Mouse (Mus musculus) G1E (cell line): ENCODE data around the gene Mybbp1a. TPM values are rescaled to one million over a fixed set of nuclear protein-coding genes. Genes with fewer than 3 reads are reported as not detected.

Experiments used
- ATAC-seq: 2 replicates; pipeline ENCODE4 v1.8.0; 2016; ENCODE audit warnings: mild to moderate bottlenecking; ENCODE audit not compliant: insufficient number of reproducible peaks, poor library complexity, low FRiP score, severe bottlenecking; ENCODE audit errors: extremely low read depth
- DNase-seq: peaks from one replicate; pipeline ENCODE4 v3.0.0; 2012; ENCODE audit warnings: low spot score
- H3K27me3 ChIP-seq: 2 replicates; pipeline ENCODE4 v1.6.1; 2012; ENCODE audit warnings: mild to moderate bottlenecking, low read length, inconsistent platforms; ENCODE audit not compliant: insufficient read depth
- H3K36me3 ChIP-seq: replicated peaks from 2 replicates; pipeline ENCODE3; 2012; ENCODE audit warnings: mild to moderate bottlenecking, inconsistent platforms
- H3K4me1 ChIP-seq: 2 replicates; pipeline ENCODE4 v1.6.1; 2012; ENCODE audit warnings: low read depth, low read length, inconsistent platforms, mixed read lengths; ENCODE audit not compliant: insufficient read depth
- H3K4me3 ChIP-seq: 2 replicates; pipeline ENCODE4 v1.5.1; 2012; ENCODE audit warnings: low read depth, mild to moderate bottlenecking, inconsistent platforms, low read length, moderate library complexity, mixed read lengths
- H3K9me3 ChIP-seq: replicated peaks from 2 replicates; pipeline ENCODE4 v1.6.1; 2012; ENCODE audit warnings: inconsistent platforms
- CTCF ChIP-seq: IDR thresholded peaks from 2 replicates; pipeline ENCODE4 v1.5.1; 2012; ENCODE audit warnings: low read depth, low read length, inconsistent platforms, mixed read lengths
- GATA1 ChIP-seq: IDR thresholded peaks from 2 replicates; pipeline ENCODE4 v1.6.1; 2012; ENCODE audit warnings: borderline replicate concordance, low read length, inconsistent platforms, mixed read lengths
- GATA2 ChIP-seq: IDR thresholded peaks from 2 replicates; pipeline ENCODE4 v1.6.1; 2012; ENCODE audit warnings: low read depth, low read length, inconsistent platforms, borderline replicate concordance
- POLR2AphosphoS5 ChIP-seq: IDR thresholded peaks from 2 replicates; pipeline ENCODE4 v1.6.1; 2012; ENCODE audit warnings: low read depth, low read length, inconsistent platforms; ENCODE audit not compliant: insufficient replicate concordance
- TAL1 ChIP-seq: conservative IDR thresholded peaks from 2 replicates; pipeline ENCODE4 v1.6.1; 2012; ENCODE audit warnings: low read depth, low read length, inconsistent platforms, mixed read lengths
- polyA plus RNA-seq: library from polyadenylated mRNA; stranded (reverse); fragments of >175 nt; gene quantifications from 2 replicates; pipeline ENCODE4 v1.2.3, GENCODE M21; 2012
- total RNA-seq, 2 experiments: library from RNA; stranded (forward) in 1 of 2; stranded (reverse) in 1 of 2; fragments of 200-1000 nt in 1 of 2; fragments of >200 nt in 1 of 2; fragmentation: Nextera tagmentation in 1 of 2; gene quantifications; 2 replicates each; pipeline ENCODE4 v1.2.3; 2014 to 2017

The Mybbp1a gene
- total and polyA plus RNA-seq, 3 experiments, result 125 to 496 (median 253) TPM

- Histone ChIP-seq H3K27me3 (peaks cover 11% of the 10 kb centered on the region), H3K4me3 (no peak overlapping the region), H3K4me1 (peaks cover 48% of the 10 kb centered on the region), H3K9me3 (no peaks in the 10 kb centered on the region), H3K36me3 (peaks cover 12% of the 10 kb centered on the region)
- TF ChIP-seq CTCF (no peak), TAL1 (no peak), GATA1 (no peak), GATA2 (no peak), POLR2AphosphoS5 (no peak)
- ATAC-seq, result no peak
- no peak for DNase-seq
Measured at GRCm38 (mm10) chr11:72491130-72491960, 50.2 kb downstream of the Mybbp1a start.

- Histone ChIP-seq H3K36me3 (no peaks in the 10 kb centered on the region), H3K9me3 (no peaks in the 10 kb centered on the region), H3K4me1 (peaks cover 23% of the 10 kb centered on the region), H3K27me3 (peaks cover 41% of the 10 kb centered on the region), H3K4me3 (no peak overlapping the region)
- ATAC-seq, result no peak
- TF ChIP-seq GATA1, result no peak
- TF ChIP-seq CTCF, result no peak
- no peak for DNase-seq
Measured at GRCm38 (mm10) chr11:72494046-72494988, 53.2 kb downstream of the Mybbp1a start.

DNA sequence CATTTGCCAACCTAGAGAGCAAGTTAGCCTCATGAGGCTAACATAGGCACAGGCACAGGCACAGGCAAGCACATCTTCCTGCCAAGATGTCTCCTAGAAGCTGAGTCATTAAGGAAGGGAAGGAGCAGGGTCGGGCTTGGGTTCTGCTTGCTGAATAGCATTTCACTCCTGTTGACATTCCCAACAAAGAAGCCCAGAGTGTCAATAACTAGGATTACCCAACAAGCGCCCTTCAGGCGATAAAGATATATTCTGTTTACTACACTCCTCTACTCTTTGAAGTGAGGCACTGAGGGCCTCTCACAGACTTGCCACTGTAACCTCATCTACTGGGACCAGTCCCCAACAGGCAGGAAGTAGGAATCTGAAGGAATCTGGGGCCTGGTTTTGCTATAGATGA lies 54.9 kb downstream of the Mybbp1a start:
- H3K4me3 ChIP-seq, result no peak overlapping the region
- H3K4me1 ChIP-seq, result peaks cover 11% of the 10 kb centered on the region
- H3K27me3 ChIP-seq, result peaks cover 54% of the 10 kb centered on the region
- no peaks in the 10 kb centered on the region for H3K36me3 ChIP-seq
- TF ChIP-seq TAL1, result no peak
- no peak for TF ChIP-seq GATA1
- TF ChIP-seq CTCF, result no peak
- TF ChIP-seq GATA2, result no peak
- ATAC-seq, result no peak
- no peak for DNase-seq
- no peaks in the 10 kb centered on the region for H3K9me3 ChIP-seq

GRCm38 (mm10) chr11:72496775-72497174 lies 55.6 kb downstream of the Mybbp1a start:
- ATAC-seq (no peak), DNase-seq (no peak)
- TF ChIP-seq CTCF, result no peak
- TF ChIP-seq TAL1, result no peak
- TF ChIP-seq POLR2AphosphoS5, result no peak
- TF ChIP-seq GATA2, result no peak
- TF ChIP-seq GATA1, result no peak
- no peaks in the 10 kb centered on the region for H3K36me3 ChIP-seq
- peaks cover 5% of the 10 kb centered on the region; the same call in 1 of the 2 replicates for H3K4me1 ChIP-seq
- no peaks in the 10 kb centered on the region for H3K9me3 ChIP-seq
- peaks cover 59% of the 10 kb centered on the region for H3K27me3 ChIP-seq
- H3K4me3 ChIP-seq, result no peak overlapping the region

- no peaks in the 10 kb centered on the region for H3K9me3 ChIP-seq
- no peaks in the 10 kb centered on the region for H3K4me1 ChIP-seq
- peaks cover 64% of the 10 kb centered on the region for H3K27me3 ChIP-seq
- H3K36me3 ChIP-seq, result no peaks in the 10 kb centered on the region
- no peak for DNase-seq
- no peak for TF ChIP-seq CTCF
- no peak for TF ChIP-seq POLR2AphosphoS5
- no peak for TF ChIP-seq TAL1
- no peak for TF ChIP-seq GATA2
- TF ChIP-seq GATA1, result no peak
- no peak for ATAC-seq
- H3K4me3 ChIP-seq, result no peak overlapping the region
Measured at GRCm38 (mm10) chr11:72497367-72497766, 56.2 kb downstream of the Mybbp1a start.

- TF ChIP-seq CTCF (no peak), GATA2 (no peak), TAL1 (no peak), POLR2AphosphoS5 (no peak), GATA1 (no peak)
- Histone ChIP-seq H3K4me3 (no peak overlapping the region), H3K9me3 (no peaks in the 10 kb centered on the region), H3K36me3 (no peaks in the 10 kb centered on the region), H3K4me1 (no peaks in the 10 kb centered on the region), H3K27me3 (peaks cover 92% of the 10 kb centered on the region)
- ATAC-seq (no peak), DNase-seq (no peak)
Measured at GRCm38 (mm10) chr11:72500139-72500538, 59.0 kb downstream of the Mybbp1a start.

Other genes with a start within 250 kb of the Mybbp1a start
- not detected in 2 replicates for gene Gm43951, start 234.5 kb upstream of the Mybbp1a start, total RNA-seq (2014; fragmentation: Nextera tagmentation)
- 0.58 and 0.76 TPM in 2 replicates for gene Gm43951, start 234.5 kb upstream of the Mybbp1a start, total RNA-seq (2017)
- 0.29 and 0.41 TPM in 2 replicates for gene Gm43951, start 234.5 kb upstream of the Mybbp1a start, polyA plus RNA-seq
- gene 4933427D14Rik, start 233.9 kb upstream of the Mybbp1a start, total RNA-seq (2014; fragmentation: Nextera tagmentation), result 17.0 and 27.7 TPM in 2 replicates
- gene 4933427D14Rik, start 233.9 kb upstream of the Mybbp1a start, total RNA-seq (2017), result 13.7 and 22.4 TPM in 2 replicates
- 2.9 and 4.0 TPM in 2 replicates for gene 4933427D14Rik, start 233.9 kb upstream of the Mybbp1a start, polyA plus RNA-seq
- 112 and 134 TPM in 2 replicates for gene Txndc17, start 233.8 kb upstream of the Mybbp1a start, total RNA-seq (2014; fragmentation: Nextera tagmentation)
- 60.2 and 60.5 TPM in 2 replicates for gene Txndc17, start 233.8 kb upstream of the Mybbp1a start, total RNA-seq (2017)
- 30.1 and 31.0 TPM in 2 replicates for gene Txndc17, start 233.8 kb upstream of the Mybbp1a start, polyA plus RNA-seq
- 19.9 and 26.7 TPM in 2 replicates for gene Med31, start 225.8 kb upstream of the Mybbp1a start, total RNA-seq (2014; fragmentation: Nextera tagmentation)
- gene Med31, start 225.8 kb upstream of the Mybbp1a start, total RNA-seq (2017), result 13.5 and 20.2 TPM in 2 replicates
- 0.55 and 0.74 TPM in 2 replicates for gene Med31, start 225.8 kb upstream of the Mybbp1a start, polyA plus RNA-seq
- gene Slc13a5, start 174.1 kb upstream of the Mybbp1a start, total RNA-seq (2014; fragmentation: Nextera tagmentation), result not detected in 2 replicates
- 0.06 and 0.11 TPM in 2 replicates for gene Slc13a5, start 174.1 kb upstream of the Mybbp1a start, total RNA-seq (2017)
- not detected in 2 replicates for gene Slc13a5, start 174.1 kb upstream of the Mybbp1a start, polyA plus RNA-seq
- gene Xaf1, start 139.7 kb upstream of the Mybbp1a start, total RNA-seq (2014; fragmentation: Nextera tagmentation), result 0.30 TPM in 1 of 2 replicates, not detected in the other
- 1.4 and 2.0 TPM in 2 replicates for gene Xaf1, start 139.7 kb upstream of the Mybbp1a start, total RNA-seq (2017)
- 0.02 TPM in 1 of 2 replicates, not detected in the other for gene Xaf1, start 139.7 kb upstream of the Mybbp1a start, polyA plus RNA-seq
- not detected in 2 replicates for gene Fbxo39, start 126.9 kb upstream of the Mybbp1a start, total RNA-seq (2014; fragmentation: Nextera tagmentation)
- 0.05 TPM in 1 of 2 replicates, not detected in the other for gene Fbxo39, start 126.9 kb upstream of the Mybbp1a start, total RNA-seq (2017)
- gene Fbxo39, start 126.9 kb upstream of the Mybbp1a start, polyA plus RNA-seq, result not detected in 2 replicates
- gene Tekt1, start 78.9 kb upstream of the Mybbp1a start, total RNA-seq (2014; fragmentation: Nextera tagmentation), result not detected in 2 replicates
- not detected in 2 replicates for gene Tekt1, start 78.9 kb upstream of the Mybbp1a start, total RNA-seq (2017)
- not detected in 2 replicates for gene Tekt1, start 78.9 kb upstream of the Mybbp1a start, polyA plus RNA-seq
- gene Smtnl2, start 29.6 kb upstream of the Mybbp1a start, total RNA-seq (2014; fragmentation: Nextera tagmentation), result not detected in 2 replicates
- gene Smtnl2, start 29.6 kb upstream of the Mybbp1a start, total RNA-seq (2017), result 0.06 and 0.11 TPM in 2 replicates
- not detected in 2 replicates for gene Smtnl2, start 29.6 kb upstream of the Mybbp1a start, polyA plus RNA-seq
- gene Ggt6, start 5.8 kb upstream of the Mybbp1a start, total RNA-seq (2014; fragmentation: Nextera tagmentation), result not detected in 2 replicates
- gene Ggt6, start 5.8 kb upstream of the Mybbp1a start, total RNA-seq (2017), result 0.05 TPM in 1 of 2 replicates, not detected in the other
- not detected in 2 replicates for gene Ggt6, start 5.8 kb upstream of the Mybbp1a start, polyA plus RNA-seq
- gene Spns2, start 48.5 kb downstream of the Mybbp1a start, total RNA-seq (2014; fragmentation: Nextera tagmentation), result 129 and 145 TPM in 2 replicates
- 29.3 and 40.8 TPM in 2 replicates for gene Spns2, start 48.5 kb downstream of the Mybbp1a start, total RNA-seq (2017)
- gene Spns2, start 48.5 kb downstream of the Mybbp1a start, polyA plus RNA-seq, result 69.2 and 113 TPM in 2 replicates
- gene Spns3, start 109.2 kb downstream of the Mybbp1a start, total RNA-seq (2014; fragmentation: Nextera tagmentation), result not detected in 2 replicates
- gene Spns3, start 109.2 kb downstream of the Mybbp1a start, total RNA-seq (2017), result 0.11 and 0.12 TPM in 2 replicates
- gene Spns3, start 109.2 kb downstream of the Mybbp1a start, polyA plus RNA-seq, result not detected in 2 replicates
- 98.9 and 119 TPM in 2 replicates for gene Ube2g1, start 165.9 kb downstream of the Mybbp1a start, total RNA-seq (2014; fragmentation: Nextera tagmentation)
- 52.6 and 60.1 TPM in 2 replicates for gene Ube2g1, start 165.9 kb downstream of the Mybbp1a start, total RNA-seq (2017)
- gene Ube2g1, start 165.9 kb downstream of the Mybbp1a start, polyA plus RNA-seq, result 32.2 and 47.7 TPM in 2 replicates
- 77.4 and 80.8 TPM in 2 replicates for gene Ankfy1, start 248.7 kb downstream of the Mybbp1a start, total RNA-seq (2014; fragmentation: Nextera tagmentation)
- gene Ankfy1, start 248.7 kb downstream of the Mybbp1a start, total RNA-seq (2017), result 59.1 and 63.6 TPM in 2 replicates
- gene Ankfy1, start 248.7 kb downstream of the Mybbp1a start, polyA plus RNA-seq, result 15.4 and 26.5 TPM in 2 replicates